Mouse (Mus musculus): ENCODE data around the gene Pwp2.
A peak's percentile ranks its signal among the peaks of the same experiment; 100 is the strongest.

DNA sequence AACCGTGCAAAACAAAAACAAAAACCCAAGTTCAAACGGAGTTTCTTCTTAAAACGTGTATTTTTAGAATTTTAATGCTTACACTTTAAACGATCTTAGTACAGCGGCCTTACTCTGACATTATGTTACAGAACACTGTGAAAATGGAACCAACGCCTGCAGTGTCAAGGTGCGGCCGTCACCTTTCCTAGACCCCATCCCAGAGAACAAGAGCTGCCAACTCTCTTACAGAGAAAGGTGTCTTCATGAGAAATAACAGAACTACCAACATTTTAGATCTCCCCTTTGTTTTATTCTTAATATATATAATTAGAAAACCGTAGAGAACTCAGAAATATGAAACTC, 404 bp upstream of the Pwp2 start:
- TF ChIP-seq E2F4 (IDR thresholded peaks at IDR 0.05; ENCODE audit: insufficient replicate concordance, low read depth, low read length) (no peak), CHD1 (IDR thresholded peaks at IDR 0.05; ENCODE audit: low read depth, low read length) (0 out of 2 replicates have a peak, but pooled peaks have one; percentile 81), POLR2A (IDR thresholded peaks at IDR 0.05; ENCODE audit: low read depth, low read length) (no peak), EP300 (IDR thresholded peaks at IDR 0.05; ENCODE audit: low read length) (no peak), TCF12 (IDR thresholded peaks at IDR 0.05; ENCODE audit: low read depth, low read length) (0 out of 2 replicates have a peak, but pooled peaks have one; percentile 4), USF1 (IDR thresholded peaks at IDR 0.05; ENCODE audit: low read depth, low read length) (no peak), MAX (IDR thresholded peaks at IDR 0.05; ENCODE audit: low read length) (no peak)
